Mouse (Mus musculus) heart, adult 2 months (tissue): ENCODE data around the gene Umodl1. TPM values are rescaled to one million over a fixed set of nuclear protein-coding genes. Genes with fewer than 3 reads are reported as not detected.
A peak's percentile ranks its signal among the peaks of the same experiment; 100 is the strongest.

Experiments used
- DNase-seq, 2 experiments: peaks; one replicate each; pipeline ENCODE4 v3.0.0; 2021
- H3K27ac ChIP-seq: fragments of 200-600 bp; 2 replicates; pipeline ENCODE4 v1.8.1; 2022
- H3K27me3 ChIP-seq: fragments of 200-500 bp; 2 replicates; pipeline ENCODE4 v1.6.1; 2012; ENCODE audit warnings: mild to moderate bottlenecking, low read length, inconsistent platforms, mixed read lengths; ENCODE audit not compliant: control insufficient read depth, insufficient read depth
- H3K36me3 ChIP-seq: fragments of 200-500 bp; 2 replicates; pipeline ENCODE4 v1.6.1; 2012; ENCODE audit warnings: low read length, inconsistent platforms; ENCODE audit not compliant: control insufficient read depth, insufficient read depth
- H3K4me1 ChIP-seq: fragments of 200-500 bp; 2 replicates; pipeline ENCODE4 v1.6.1; 2011; ENCODE audit warnings: low read length; ENCODE audit not compliant: control insufficient read depth, insufficient read depth
- H3K4me3 ChIP-seq: fragments of 200-600 bp; 2 replicates; pipeline ENCODE4 v1.8.1; 2022
- H3K79me2 ChIP-seq: fragments of 200-500 bp; replicated peaks from 2 replicates; pipeline ENCODE4 v1.6.1; 2012; ENCODE audit warnings: mild to moderate bottlenecking, inconsistent platforms, low read length, moderate library complexity, mixed read lengths; ENCODE audit not compliant: control insufficient read depth, insufficient read depth
- H3K9ac ChIP-seq: fragments of 200-500 bp; 2 replicates; pipeline ENCODE4 v1.6.1; 2012; ENCODE audit warnings: low read depth, mild to moderate bottlenecking, control low read depth, inconsistent platforms, low read length, mixed read lengths
- CTCF ChIP-seq: fragments of 200-600 bp; IDR thresholded peaks from 2 replicates; pipeline ENCODE4 v1.8.1; 2022; ENCODE audit warnings: antibody characterized with exemption, mild to moderate bottlenecking, moderate library complexity
- EP300 ChIP-seq: fragments of 200-500 bp; IDR thresholded peaks from 2 replicates; pipeline ENCODE4 v1.6.1; 2011; ENCODE audit warnings: low read depth, low read length, control low read depth; ENCODE audit not compliant: insufficient read depth
- POLR2A ChIP-seq: fragments of 200-500 bp; IDR thresholded peaks from 2 replicates; pipeline ENCODE4 v1.6.1; 2011; ENCODE audit warnings: mild to moderate bottlenecking, low read depth, low read length, control low read depth; ENCODE audit not compliant: insufficient read depth
- WGBS: fragments of 180-500 bp; shearing (Covaris S2); methylation state at CpG from one replicate; pipeline ENCODE4 v1.1.7; 2018; 5-methylcytosine and 5-hydroxymethylcytosine counted together
- intact Hi-C: fragments of 180-260 bp; cut with DNase I; formaldehyde crosslinking; loops from one replicate; pipeline ENCODE4 v1.15.1; 2025
- polyA plus RNA-seq: library from polyadenylated mRNA; depleted of rRNA; stranded (reverse); fragments of >200 nt; gene quantifications from 2 replicates; pipeline ENCODE4 v1.2.3, GENCODE M21; 2012
- total RNA-seq, 2 experiments: library from RNA; stranded (reverse); gene quantifications; 2 replicates each; pipeline ENCODE4 v1.2.3; 2021

Umodl1 gene
- total and polyA plus RNA-seq, 3 experiments, result not detected

- TF ChIP-seq EP300 (no peak), POLR2A (no peak), CTCF (no peak)
- 80% methylated on average over 2 of the region's 2 CpGs for WGBS
- no peak overlapping the region for H3K9ac ChIP-seq
- intact Hi-C loops, result no loop called here
- no peaks in the 10 kb centered on the region for H3K36me3 ChIP-seq
- H3K4me1 ChIP-seq, result no peaks in the 10 kb centered on the region
- no peaks in the 10 kb centered on the region for H3K27me3 ChIP-seq
- H3K79me2 ChIP-seq, result no peaks in the 10 kb centered on the region
- no peak overlapping the region for H3K4me3 ChIP-seq
- no peak for DNase-seq
- no peak overlapping the region for H3K27ac ChIP-seq
These were observed 50.8 kb downstream of the Umodl1 start for GRCm38 (mm10) chr17:31005284-31005683.

DNA sequence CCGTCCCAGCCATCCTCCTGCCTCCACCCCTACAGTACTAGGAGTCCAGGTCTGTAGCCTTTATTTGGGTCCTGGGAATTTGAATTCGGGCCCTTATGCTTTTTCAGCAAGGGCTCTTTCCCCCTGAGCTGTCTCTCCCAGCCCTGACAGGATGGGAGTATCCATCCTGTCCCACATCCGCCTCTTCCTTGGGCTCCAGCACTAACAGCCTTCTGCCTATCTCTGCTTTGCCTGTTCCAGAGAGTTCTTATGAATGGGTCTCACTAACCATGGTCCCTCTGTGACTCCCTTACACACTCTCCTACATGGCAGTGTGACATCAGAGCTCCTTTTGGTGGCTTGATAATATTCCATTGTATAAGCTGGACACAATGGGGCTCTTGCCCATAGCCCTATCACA is 52.9 kb downstream of the Umodl1 start:
- H3K4me1 ChIP-seq, result no peaks in the 10 kb centered on the region
- intact Hi-C loops, result no loop called here
- 44% methylated on average over 3 of the region's 3 CpGs for WGBS
- H3K27ac ChIP-seq, result no peak overlapping the region
- no peak overlapping the region for H3K4me3 ChIP-seq
- no peaks in the 10 kb centered on the region for H3K27me3 ChIP-seq
- H3K9ac ChIP-seq, result no peak overlapping the region
- DNase-seq, result no peak
- no peak for TF ChIP-seq EP300
- no peak for TF ChIP-seq POLR2A
- no peak for TF ChIP-seq CTCF
- no peaks in the 10 kb centered on the region for H3K79me2 ChIP-seq
- no peaks in the 10 kb centered on the region for H3K36me3 ChIP-seq

DNA sequence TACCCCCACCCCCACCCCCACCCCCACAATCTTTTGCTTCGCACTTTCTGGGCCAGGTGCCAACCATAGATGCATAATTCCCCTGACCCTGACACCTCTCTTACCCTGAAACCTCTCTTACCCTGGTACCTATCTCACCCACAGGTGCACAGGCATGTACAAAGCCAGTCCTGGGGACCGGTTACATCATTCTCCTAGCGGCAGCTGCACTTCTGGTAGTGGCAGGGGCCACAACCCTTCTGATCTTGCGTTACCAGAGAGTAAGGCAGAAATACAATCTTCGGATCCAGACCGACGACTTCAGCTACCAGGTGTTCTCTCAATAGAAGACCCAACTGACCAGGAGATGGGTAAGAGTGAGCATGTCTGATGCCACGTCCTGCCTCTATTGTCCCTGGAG is 54.0 kb downstream of the Umodl1 start:
- H3K9ac ChIP-seq, result no peak overlapping the region
- WGBS, result 78% methylated on average over 8 of the region's 8 CpGs
- H3K79me2 ChIP-seq, result no peaks in the 10 kb centered on the region
- no peak overlapping the region for H3K4me3 ChIP-seq
- H3K4me1 ChIP-seq, result no peaks in the 10 kb centered on the region
- H3K27me3 ChIP-seq, result no peaks in the 10 kb centered on the region
- no peak for DNase-seq
- no peaks in the 10 kb centered on the region for H3K36me3 ChIP-seq
- no peak for TF ChIP-seq POLR2A
- no peak overlapping the region for H3K27ac ChIP-seq
- intact Hi-C loops, result no loop called here

- no peaks in the 10 kb centered on the region for H3K36me3 ChIP-seq
- intact Hi-C loops, result loop anchor here (1.0 to 10.0 kb wide), 4 partner anchors 107 to 643 kb away; partner anchors contain the start of gene U2af1
- no peak overlapping the region for H3K9ac ChIP-seq
- no peaks in the 10 kb centered on the region for H3K27me3 ChIP-seq
- no peak for TF ChIP-seq POLR2A
- TF ChIP-seq CTCF, result peak; percentile 96; the same call in 1 of the 2 replicates
- peak; percentile 75; the same call in 1 of the 2 replicates for TF ChIP-seq EP300
- 29% methylated on average over 9 of the region's 9 CpGs for WGBS
- DNase-seq, result peak; percentile 46 to 60
- H3K4me3 ChIP-seq, result no peak overlapping the region
- H3K79me2 ChIP-seq, result no peaks in the 10 kb centered on the region
- no peaks in the 10 kb centered on the region; the same call in 1 of the 2 replicates for H3K4me1 ChIP-seq
- no peak overlapping the region for H3K27ac ChIP-seq
These were observed 57.3 kb downstream of the Umodl1 start for GRCm38 (mm10) chr17:31011551-31012394.

- Histone ChIP-seq H3K9ac (no peak overlapping the region), H3K36me3 (no peaks in the 10 kb centered on the region), H3K27me3 (no peaks in the 10 kb centered on the region), H3K27ac (no peak overlapping the region), H3K4me1 (no peaks in the 10 kb centered on the region; the same call in 1 of the 2 replicates), H3K4me3 (no peak overlapping the region), H3K79me2 (no peaks in the 10 kb centered on the region)
- WGBS, result 55% methylated on average over 4 of the region's 4 CpGs
- DNase-seq, result peak; percentile 42 to 63
- intact Hi-C loops, result loop anchor here (2.0 to 10.0 kb wide), 2 partner anchors 43 to 637 kb away; partner anchors contain the start of gene U2af1
- TF ChIP-seq CTCF (peak; percentile 76), EP300 (no peak)
These were observed 63.8 kb downstream of the Umodl1 start for GRCm38 (mm10) chr17:31018267-31018666.

- H3K9ac ChIP-seq, result no peak overlapping the region
- no peaks in the 10 kb centered on the region; the same call in 1 of the 2 replicates for H3K4me1 ChIP-seq
- no peak for TF ChIP-seq POLR2A
- TF ChIP-seq EP300, result no peak
- peak; percentile 97 for TF ChIP-seq CTCF
- H3K27ac ChIP-seq, result no peak overlapping the region
- no peaks in the 10 kb centered on the region for H3K79me2 ChIP-seq
- H3K36me3 ChIP-seq, result no peaks in the 10 kb centered on the region
- intact Hi-C loops, result loop anchor here (1.0 to 10.0 kb wide), 3 partner anchors 41 to 635 kb away; partner anchors contain the start of gene U2af1
- H3K27me3 ChIP-seq, result no peaks in the 10 kb centered on the region
- DNase-seq, result peak; percentile 59 to 67
- 7% methylated on average over 2 of the region's 2 CpGs for WGBS
- H3K4me3 ChIP-seq, result no peak overlapping the region
These were observed 65.1 kb downstream of the Umodl1 start for GRCm38 (mm10) chr17:31019505-31019904.
